Mouse (Mus musculus) gastrocnemius, postnatal 10 days (tissue): ENCODE results near the gene Pld4. TPM values are rescaled to one million over a fixed set of nuclear protein-coding genes. Genes with fewer than 3 reads are reported as not detected.

Source experiments
- DNase-seq: peaks from one replicate; pipeline ENCODE4 v3.0.0; 2021; ENCODE audit warnings: mixed read lengths
- long read RNA-seq, 2 experiments: library from polyadenylated mRNA; stranded (forward); transcript quantifications; one replicate each; pipeline ENCODE4 v2.0.0; 2021
- total RNA-seq, 2 experiments: library from RNA; stranded (reverse); gene quantifications; 2 replicates each; pipeline ENCODE4 v1.2.3; 2021

Pld4 gene
- total RNA-seq = 1 to 10 TPM; 7.3 to 9.1 TPM
- long read RNA-seq, experiment 1, transcript Pld4-201 (11 exons, 1,982 nt) = major isoform, 8 of 10 reads
- long read RNA-seq, experiment 1, partial matches to known transcripts = 0 of 10 reads
- long read RNA-seq, experiment 1, other reads (novel, unspliced or antisense) = 2 of 10 reads
- long read RNA-seq, experiment 2, transcript Pld4-201 (11 exons, 1,982 nt) = major isoform, 6 of 11 reads
- long read RNA-seq, experiment 2, partial matches to known transcripts = 1 of 11 reads
- long read RNA-seq, experiment 2, other reads (novel, unspliced or antisense) = 4 of 11 reads

GRCm38 (mm10) chr12:112760154-112760926 is at the start of gene Pld4:
Gene Pld4 (plus strand): TSS chr12:112760655.
- DNase-seq = no peak

- no peak for DNase-seq
These were observed 46.5 kb upstream of the Pld4 start for GRCm38 (mm10) chr12:112713984-112714383.

- peak; percentile 54 for DNase-seq
These were observed 43.3 kb upstream of the Pld4 start for GRCm38 (mm10) chr12:112717140-112717539.

- DNase-seq = no peak
These were observed 41.5 kb upstream of the Pld4 start for GRCm38 (mm10) chr12:112718995-112719394.

- no peak for DNase-seq
These were observed 40.2 kb upstream of the Pld4 start, which contains the start of gene Cep170b for GRCm38 (mm10) chr12:112720216-112720615. Gene Cep170b (plus strand): TSS chr12:112720455.

- no peak for DNase-seq
These were observed 39.5 kb upstream of the Pld4 start for GRCm38 (mm10) chr12:112720890-112721423.

- DNase-seq = peak; percentile 46
These were observed 38.8 kb upstream of the Pld4 start for GRCm38 (mm10) chr12:112721424-112722239.

GRCm38 (mm10) chr12:112722240-112723027 is 38.0 kb upstream of the Pld4 start:
- peak; percentile 56 for DNase-seq

- DNase-seq = no peak
These were observed 37.5 kb upstream of the Pld4 start for GRCm38 (mm10) chr12:112723028-112723330.

- DNase-seq = no peak
These were observed 37.0 kb upstream of the Pld4 start for GRCm38 (mm10) chr12:112723445-112723844.

GRCm38 (mm10) chr12:112724077-112724805 is 36.2 kb upstream of the Pld4 start:
- DNase-seq = peak; percentile 68

- DNase-seq = no peak
These were observed 32.7 kb upstream of the Pld4 start for GRCm38 (mm10) chr12:112727801-112728200.

GRCm38 (mm10) chr12:112730808-112731207 is 29.6 kb upstream of the Pld4 start:
- DNase-seq = no peak

GRCm38 (mm10) chr12:112732591-112732990 is 27.9 kb upstream of the Pld4 start:
- DNase-seq = no peak

- peak; percentile 6 for DNase-seq
These were observed 26.2 kb upstream of the Pld4 start for GRCm38 (mm10) chr12:112734108-112734820.

GRCm38 (mm10) chr12:112734881-112735655 is 25.4 kb upstream of the Pld4 start:
- DNase-seq = peak; percentile 6

GRCm38 (mm10) chr12:112735896-112736635 is 24.4 kb upstream of the Pld4 start:
- peak; percentile 3 for DNase-seq

GRCm38 (mm10) chr12:112736636-112736925 is 23.9 kb upstream of the Pld4 start:
- no peak for DNase-seq

GRCm38 (mm10) chr12:112737081-112737480 is 23.4 kb upstream of the Pld4 start:
- no peak for DNase-seq
